Mouse (Mus musculus): ENCODE measurements around the gene Hecw2. TPM values are rescaled to one million over a fixed set of nuclear protein-coding genes. Genes with fewer than 3 reads are reported as not detected.

Hecw2 gene
- total RNA-seq, 2 experiments from 2014 or later, result 55.2 to 57.4 TPM

DNA sequence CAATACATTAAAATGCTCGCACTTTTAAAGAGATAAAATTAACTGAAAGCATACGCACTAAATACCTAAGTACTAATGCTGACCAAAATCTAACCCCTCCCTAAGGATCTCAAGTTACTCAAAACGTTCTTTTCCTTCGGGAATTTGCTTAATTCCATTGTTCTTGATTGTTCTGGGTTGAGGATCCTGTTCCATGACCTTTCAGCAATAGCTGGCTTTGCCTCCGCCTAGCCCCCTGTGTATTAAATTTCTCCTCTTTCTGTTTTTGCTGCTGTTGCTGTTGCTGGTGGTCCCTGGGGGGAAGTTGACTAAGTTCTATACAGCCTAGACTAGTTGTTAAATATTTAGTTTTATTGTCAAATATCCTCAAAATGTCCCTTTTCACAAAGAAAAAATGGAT is 85.7 kb downstream of the Hecw2 start:
- DNase-seq (ENCODE audit: extremely low spot score in 1 of 2, low spot score in 2 of 2), result no peak
- no peak for TF ChIP-seq CTCF (IDR thresholded peaks at IDR 0.05)
- intact Hi-C loops (cut with DNase I), result no loop called here
- Histone ChIP-seq H3K4me3 (no peak overlapping the region), H3K27ac (no peak overlapping the region)

DNA sequence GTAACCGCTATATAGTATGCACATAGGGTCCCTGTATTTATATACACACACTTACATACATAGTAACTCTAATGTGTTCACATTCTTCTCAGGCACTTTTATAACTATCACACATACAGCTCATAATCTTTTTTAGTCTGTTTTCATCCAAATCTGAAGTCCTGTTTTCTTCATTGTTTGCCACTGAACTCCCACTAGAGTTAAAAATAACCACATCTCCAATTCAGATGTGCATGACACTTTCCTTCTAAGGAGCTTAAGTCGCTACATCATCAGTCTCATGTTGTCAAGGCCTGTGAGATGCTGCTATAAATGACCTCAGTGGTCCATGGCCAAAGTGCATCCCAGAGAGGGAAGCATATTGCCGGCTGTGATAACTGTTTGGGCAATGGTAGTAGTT is 88.2 kb downstream of the Hecw2 start:
- DNase-seq (ENCODE audit: extremely low spot score in 1 of 2, low spot score in 2 of 2), result no peak

DNA sequence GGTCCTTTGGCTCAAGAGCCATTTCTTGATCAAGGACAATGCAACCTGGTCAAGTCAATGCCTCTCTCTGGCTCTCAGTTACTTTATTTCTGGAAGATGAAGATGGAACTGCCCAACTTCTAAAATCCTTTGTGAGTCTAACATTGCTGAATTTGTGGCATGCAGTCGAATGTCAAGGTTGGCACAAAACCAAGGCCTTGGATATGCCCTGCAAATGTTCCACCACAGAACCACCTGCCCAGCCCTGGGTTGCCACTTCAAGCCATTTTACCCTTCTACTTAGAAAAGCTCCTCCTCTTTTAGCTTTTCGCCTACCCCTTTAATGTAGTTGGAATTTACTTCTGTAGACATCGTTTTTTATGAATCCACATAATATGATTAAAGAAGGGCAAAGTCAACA is 115.3 kb downstream of the Hecw2 start:
- intact Hi-C loops (cut with DNase I), result no loop called here
- no peak for TF ChIP-seq CTCF (IDR thresholded peaks at IDR 0.05)
- H3K27ac ChIP-seq, result no peak overlapping the region
- no peak overlapping the region for H3K4me3 ChIP-seq
- no peak for DNase-seq (ENCODE audit: extremely low spot score in 1 of 2, low spot score in 2 of 2)

More for the DNA sequence above, 88.2 kb downstream of the Hecw2 start:
- H3K4me3 ChIP-seq, result no peak overlapping the region
- intact Hi-C loops (cut with DNase I), result no loop called here
- no peak overlapping the region for H3K27ac ChIP-seq
- no peak for TF ChIP-seq CTCF (IDR thresholded peaks at IDR 0.05)

DNA sequence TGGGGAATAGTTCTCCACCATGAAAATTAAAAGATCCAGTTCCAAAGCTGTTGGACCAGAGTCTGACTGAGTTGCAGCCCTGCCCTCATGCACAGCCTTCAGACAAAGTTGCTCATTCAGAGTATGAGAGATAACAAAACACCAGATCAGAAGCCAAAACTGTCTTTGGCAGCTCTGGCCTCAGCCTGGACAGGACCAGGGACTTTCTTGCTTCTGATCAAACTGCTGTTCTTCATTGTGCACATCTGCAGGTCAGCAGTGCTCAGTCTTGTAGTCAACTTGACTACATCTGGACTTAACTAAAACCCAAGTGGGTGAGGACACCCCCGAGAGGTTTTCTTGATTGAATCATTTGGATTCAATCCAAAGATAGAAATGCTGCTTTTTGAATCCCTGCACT is 120.5 kb downstream of the Hecw2 start:
- DNase-seq (ENCODE audit: extremely low spot score in 1 of 2, low spot score in 2 of 2), result no peak
- no peak for TF ChIP-seq CTCF (IDR thresholded peaks at IDR 0.05)
- intact Hi-C loops (cut with DNase I), result no loop called here
- Histone ChIP-seq H3K4me3 (no peak overlapping the region), H3K27ac (no peak overlapping the region)

DNA sequence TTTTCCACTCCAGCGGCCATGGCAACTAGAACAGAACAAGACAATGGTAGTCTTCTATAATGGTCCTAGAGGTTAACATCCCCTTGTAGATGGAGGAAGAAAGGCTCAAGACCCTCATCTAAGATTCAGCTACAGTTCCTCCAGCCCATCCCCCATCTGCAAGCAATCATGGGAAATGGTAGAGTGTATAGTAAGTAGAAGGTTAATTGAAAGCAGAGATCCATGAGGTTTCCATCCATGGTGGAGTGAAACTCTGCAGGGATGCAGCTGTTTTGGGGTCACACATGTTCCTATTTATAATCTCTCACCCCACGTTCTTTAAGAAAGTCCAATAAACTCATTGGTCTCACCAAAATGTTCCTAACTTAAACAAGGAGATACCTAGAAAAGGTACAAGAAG is 124.8 kb downstream of the Hecw2 start:
- TF ChIP-seq CTCF (IDR thresholded peaks at IDR 0.05), result no peak
- intact Hi-C loops (cut with DNase I), result no loop called here
- Histone ChIP-seq H3K27ac (no peak overlapping the region), H3K4me3 (no peak overlapping the region)
- DNase-seq (ENCODE audit: extremely low spot score in 1 of 2, low spot score in 2 of 2), result no peak

DNA sequence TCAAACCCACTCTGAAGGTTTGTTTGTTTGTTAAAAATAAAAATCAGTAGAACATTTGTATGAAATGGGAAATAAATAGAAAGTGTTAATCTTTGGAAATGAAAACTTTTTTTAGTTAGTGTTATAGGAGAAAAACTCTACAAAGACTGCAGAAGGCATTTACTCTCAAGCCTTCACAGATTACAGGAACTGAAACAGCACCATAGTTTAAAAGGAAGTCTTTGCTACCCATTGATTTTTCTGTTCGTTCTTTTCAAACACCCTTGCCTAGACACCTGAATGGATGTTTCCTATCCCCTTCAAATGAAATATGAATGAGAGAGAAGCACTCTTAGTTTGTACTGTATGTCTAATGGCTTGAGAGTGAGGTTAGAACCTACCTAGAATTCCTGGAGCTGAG is 126.7 kb downstream of the Hecw2 start:
- H3K4me3 ChIP-seq, result no peak overlapping the region
- intact Hi-C loops (cut with DNase I), result loop anchor here (5.0 kb wide), 1 partner anchor 124 kb away; no protein-coding TSS in a partner anchor
- no peak for DNase-seq (ENCODE audit: extremely low spot score in 1 of 2, low spot score in 2 of 2)
- H3K27ac ChIP-seq, result no peak overlapping the region
- TF ChIP-seq CTCF (IDR thresholded peaks at IDR 0.05), result no peak

DNA sequence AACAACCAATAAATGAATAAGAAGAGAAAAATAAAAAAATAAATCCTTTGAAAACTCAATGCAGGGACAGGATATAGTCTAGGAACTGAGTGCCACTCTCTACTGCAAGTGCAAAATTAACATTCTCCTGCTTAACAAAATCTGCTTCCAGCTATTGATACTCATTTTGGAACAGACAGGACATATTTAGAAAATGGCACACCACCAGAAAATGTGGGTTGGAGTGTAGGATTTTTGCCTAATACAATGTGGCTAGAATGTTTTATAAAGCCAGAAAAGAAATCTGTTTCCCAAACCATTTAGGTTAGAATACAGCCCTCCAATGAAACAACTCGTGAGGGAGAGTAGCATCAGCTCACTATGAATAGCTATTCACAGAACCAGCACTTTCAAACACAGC is 129.5 kb downstream of the Hecw2 start:
- no peak for TF ChIP-seq CTCF (IDR thresholded peaks at IDR 0.05)
- intact Hi-C loops (cut with DNase I), result loop anchor here (5.0 kb wide), 1 partner anchor 127 kb away; no protein-coding TSS in a partner anchor
- H3K4me3 ChIP-seq, result no peak overlapping the region
- H3K27ac ChIP-seq, result peak overlapping the region; percentile 10; the same call in 1 of the 2 replicates
- no peak for DNase-seq (ENCODE audit: extremely low spot score in 1 of 2, low spot score in 2 of 2)

DNA sequence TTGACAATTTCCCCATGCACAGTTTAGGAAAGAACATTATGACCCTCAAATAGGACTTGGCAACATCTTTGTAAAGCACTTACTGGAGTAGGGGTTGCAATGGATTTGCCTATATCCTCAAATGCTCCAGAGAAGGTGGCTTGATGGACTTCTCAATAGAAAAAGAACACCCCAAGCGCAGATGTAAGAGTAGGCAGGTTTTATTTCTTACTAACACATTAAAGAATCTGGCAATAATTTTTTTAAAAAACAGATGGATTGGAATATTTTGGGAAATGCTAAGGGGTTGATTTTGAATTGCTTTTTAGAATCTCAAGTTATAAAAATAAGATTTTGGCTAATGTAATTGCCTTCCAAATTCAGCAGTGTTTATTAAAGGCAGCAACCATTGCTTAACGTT is 133.9 kb downstream of the Hecw2 start:
- DNase-seq (ENCODE audit: extremely low spot score in 1 of 2, low spot score in 2 of 2), result no peak
- TF ChIP-seq CTCF (IDR thresholded peaks at IDR 0.05), result no peak
- H3K4me3 ChIP-seq, result no peak overlapping the region
- peak overlapping the region; percentile 57 for H3K27ac ChIP-seq
- intact Hi-C loops (cut with DNase I), result loop anchor here (2.0 kb wide), 1 partner anchor 58 kb away; no protein-coding TSS in a partner anchor

DNA sequence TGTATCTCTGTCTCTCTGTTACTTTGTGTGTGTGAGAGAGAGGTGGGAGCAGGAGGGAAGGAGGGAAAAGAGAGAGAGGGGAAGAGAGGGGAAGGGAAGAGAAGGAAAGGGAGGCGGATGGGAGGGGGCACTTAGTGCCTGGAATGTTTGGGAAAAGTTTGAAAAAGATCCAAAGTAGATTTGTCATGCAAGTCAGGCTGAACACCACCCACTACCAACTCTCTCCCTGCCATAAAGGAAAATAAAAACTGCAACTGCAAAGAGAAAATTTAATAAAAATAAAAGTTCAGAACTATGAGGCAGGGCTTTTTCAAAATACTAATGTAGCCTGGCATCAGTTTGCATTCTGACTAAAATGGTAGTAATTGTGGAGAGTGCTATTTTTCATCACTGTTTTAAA is 135.2 kb downstream of the Hecw2 start:
- TF ChIP-seq CTCF (IDR thresholded peaks at IDR 0.05), result no peak
- Histone ChIP-seq H3K4me3 (no peak overlapping the region), H3K27ac (no peak overlapping the region; the same call in 1 of the 2 replicates)
- intact Hi-C loops (cut with DNase I), result loop anchor here (2.0 kb wide), 1 partner anchor 59 kb away; no protein-coding TSS in a partner anchor
- DNase-seq (ENCODE audit: extremely low spot score in 1 of 2, low spot score in 2 of 2), result no peak

DNA sequence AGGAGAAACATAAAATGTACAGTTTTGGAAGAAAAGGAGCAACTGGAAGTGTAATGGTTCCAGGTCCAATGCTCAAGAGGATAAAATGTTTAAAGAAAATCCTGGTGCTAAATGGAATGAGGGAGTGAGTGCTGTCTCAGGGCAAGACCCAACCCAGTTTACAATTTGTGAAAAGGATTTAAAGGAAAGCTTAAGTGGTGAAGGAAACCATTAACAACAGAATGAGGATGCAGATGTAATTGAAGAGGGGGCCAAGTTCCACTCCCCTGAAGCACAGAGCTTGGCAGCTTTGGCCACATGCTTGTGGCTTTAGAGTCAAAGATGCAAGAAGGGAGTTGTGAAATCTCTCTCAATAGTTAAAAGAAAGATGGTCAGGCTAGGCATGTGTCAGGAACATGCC is 142.2 kb downstream of the Hecw2 start:
- no peak for TF ChIP-seq CTCF (IDR thresholded peaks at IDR 0.05)
- no peak for DNase-seq (ENCODE audit: extremely low spot score in 1 of 2, low spot score in 2 of 2)
- Histone ChIP-seq H3K4me3 (no peak overlapping the region), H3K27ac (no peak overlapping the region)
- intact Hi-C loops (cut with DNase I), result no loop called here

DNA sequence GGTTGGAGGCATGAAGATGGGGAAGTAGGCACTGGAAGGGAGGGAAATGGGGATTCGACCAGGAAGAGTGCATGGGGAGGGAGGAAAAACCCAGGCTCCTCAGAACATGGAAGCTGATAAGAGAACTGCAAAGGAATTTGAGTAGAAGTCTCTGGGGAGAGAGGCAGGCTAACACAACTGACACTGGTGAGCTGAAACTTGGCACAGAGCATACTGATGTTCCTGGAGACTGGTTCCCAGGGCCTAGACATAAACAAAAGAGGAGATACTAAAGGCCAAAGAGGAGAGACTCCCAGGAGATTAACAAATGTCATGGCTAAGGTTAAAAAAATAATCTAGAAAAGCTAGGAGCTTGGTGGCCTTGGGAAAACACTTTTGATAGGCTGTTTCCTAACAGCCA is 148.0 kb downstream of the Hecw2 start:
- Histone ChIP-seq H3K27ac (no peak overlapping the region), H3K4me3 (no peak overlapping the region)
- intact Hi-C loops (cut with DNase I), result loop anchor here (10.0 kb wide), 1 partner anchor 288 kb away; no protein-coding TSS in a partner anchor
- no peak for DNase-seq (ENCODE audit: extremely low spot score in 1 of 2, low spot score in 2 of 2)
- no peak for TF ChIP-seq CTCF (IDR thresholded peaks at IDR 0.05)

DNA sequence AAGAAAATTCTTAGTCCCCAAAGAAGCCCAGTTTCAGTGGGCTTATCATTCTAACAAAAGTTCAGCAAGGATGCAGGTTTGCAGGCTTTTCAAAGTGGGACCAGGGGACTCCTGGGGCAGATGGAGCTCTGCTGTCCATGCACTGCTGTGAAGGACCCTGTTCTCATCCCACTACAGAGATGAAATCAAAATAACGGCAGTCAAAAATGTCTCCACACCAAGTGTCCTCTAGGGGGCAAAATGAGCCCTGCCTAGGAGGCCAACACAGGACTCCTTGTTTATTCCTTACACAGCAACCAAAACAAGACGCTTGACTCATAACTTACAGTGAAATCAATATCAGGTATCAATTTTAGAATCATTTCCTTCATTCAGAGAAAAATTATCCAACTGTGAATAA is 155.9 kb downstream of the Hecw2 start:
- H3K4me3 ChIP-seq, result no peak overlapping the region
- DNase-seq (ENCODE audit: extremely low spot score in 1 of 2, low spot score in 2 of 2), result no peak
- intact Hi-C loops (cut with DNase I), result no loop called here
- peak; percentile 75 for TF ChIP-seq CTCF (IDR thresholded peaks at IDR 0.05)
- no peak overlapping the region for H3K27ac ChIP-seq

DNA sequence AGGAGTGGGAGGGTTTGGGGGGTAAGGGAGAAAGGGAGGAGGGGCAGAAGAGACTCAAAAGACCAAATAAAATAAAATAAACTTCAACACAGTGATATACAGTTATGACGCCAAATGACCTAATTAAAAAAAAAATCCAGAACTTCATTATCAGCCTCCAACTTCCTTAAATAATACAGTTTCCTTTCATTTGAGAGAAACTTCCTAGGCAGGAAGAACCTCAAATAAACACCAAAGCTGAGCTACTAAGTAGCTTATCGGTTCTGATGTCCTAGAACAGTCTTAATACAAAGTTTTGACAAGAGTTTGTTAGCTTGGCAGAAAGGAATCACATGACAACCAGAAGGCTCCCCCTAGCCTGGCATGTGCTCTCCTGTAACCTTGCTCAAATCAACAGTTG is 177.3 kb downstream of the Hecw2 start:
- Histone ChIP-seq H3K4me3 (no peak overlapping the region), H3K27ac (no peak overlapping the region)
- intact Hi-C loops (cut with DNase I), result no loop called here
- TF ChIP-seq CTCF (IDR thresholded peaks at IDR 0.05), result no peak
- no peak for DNase-seq (ENCODE audit: extremely low spot score in 1 of 2, low spot score in 2 of 2)

All from left cerebral cortex, adult 2 months (tissue).